Mouse (Mus musculus): ENCODE measurements at regions not wholly inside any gene's neighbourhood (a gene's known extent, or its start where the extent isn't known, plus 50 kb on each side); places are given as distances from the start of the nearest gene placed in this dataset.

GRCm38 (mm10) chr4:31880213-31880612 is 83.7 kb upstream of the Map3k7 start:
- WGBS, result 80% methylated on average over 7 of the region's 7 CpGs
- no peak for ATAC-seq (ENCODE audit: insufficient number of reproducible peaks, low FRiP score)

GRCm38 (mm10) chr4:31889673-31890072 is 74.2 kb upstream of the Map3k7 start:
- H3K4me2 ChIP-seq, result no peak overlapping the region
- ATAC-seq (ENCODE audit: insufficient number of reproducible peaks, low FRiP score), result no peak
- H3K4me3 ChIP-seq, result no peak overlapping the region
- no peaks in the 10 kb centered on the region for H3K36me3 ChIP-seq
- H3K27me3 ChIP-seq (replicated peaks), result no peaks in the 10 kb centered on the region
- H3K4me1 ChIP-seq (replicated peaks), result no peaks in the 10 kb centered on the region
- H3K9me3 ChIP-seq (replicated peaks), result no peaks in the 10 kb centered on the region; the same call in 1 of the 2 replicates
- no peak overlapping the region for H3K27ac ChIP-seq (ENCODE audit: poor library complexity, severe bottlenecking)
- 64% methylated on average over 3 of the region's 3 CpGs for WGBS
- H3K9ac ChIP-seq, result no peak overlapping the region

More at GRCm38 (mm10) chr4:31880213-31880612, 83.7 kb upstream of the Map3k7 start:
- Histone ChIP-seq H3K9me3 (replicated peaks) (no peaks in the 10 kb centered on the region), H3K4me2 (no peak overlapping the region), H3K27me3 (replicated peaks) (no peaks in the 10 kb centered on the region), H3K36me3 (no peaks in the 10 kb centered on the region), H3K4me3 (no peak overlapping the region), H3K4me1 (replicated peaks) (peaks cover 38% of the 10 kb centered on the region), H3K27ac (ENCODE audit: poor library complexity, severe bottlenecking) (no peak overlapping the region), H3K9ac (no peak overlapping the region)

- H3K9ac ChIP-seq, result no peak overlapping the region
- H3K9me3 ChIP-seq (replicated peaks), result no peaks in the 10 kb centered on the region
- 82% methylated on average over 8 of the region's 8 CpGs for WGBS
- H3K4me3 ChIP-seq, result no peak overlapping the region
- no peak overlapping the region for H3K27ac ChIP-seq (ENCODE audit: poor library complexity, severe bottlenecking)
- no peak overlapping the region for H3K4me2 ChIP-seq
- no peaks in the 10 kb centered on the region for H3K27me3 ChIP-seq (replicated peaks)
- H3K4me1 ChIP-seq (replicated peaks), result peaks cover 4% of the 10 kb centered on the region; the same call in 1 of the 2 replicates
- ATAC-seq (ENCODE audit: insufficient number of reproducible peaks, low FRiP score), result no peak
- no peaks in the 10 kb centered on the region for H3K36me3 ChIP-seq
Observed at GRCm38 (mm10) chr4:31909086-31909673, 54.7 kb upstream of the Map3k7 start.
